Mouse (Mus musculus): ENCODE measurements around the gene Mettl21e.
"Not testable (repeated sequence)": the region's sequence is repeated elsewhere in the genome, so short reads cannot be mapped to it uniquely, and the experiment has no call there.

The Mettl21e gene

GRCm38 (mm10) chr1:44218876-44219275 is at the start of gene Mettl21e:
Gene Mettl21e, minus strand, starts transcription at chr1:44218961.
- DNase-seq: peak; percentile 77

GRCm38 (mm10) chr1:44240440-44240839 is 21.7 kb upstream of the Mettl21e start:
- DNase-seq: not testable (repeated sequence)

- no peak for DNase-seq
Observed at GRCm38 (mm10) chr1:44239969-44240368, 21.2 kb upstream of the Mettl21e start.

- no peak for DNase-seq
Observed at GRCm38 (mm10) chr1:44237305-44237704, 18.5 kb upstream of the Mettl21e start.

- no peak for DNase-seq
Observed at GRCm38 (mm10) chr1:44235311-44235710, 16.6 kb upstream of the Mettl21e start.

GRCm38 (mm10) chr1:44234531-44234930 is 15.8 kb upstream of the Mettl21e start:
- DNase-seq: not testable (repeated sequence)

GRCm38 (mm10) chr1:44229044-44229443 is 10.3 kb upstream of the Mettl21e start:
- DNase-seq: peak; percentile 56

- no peak for DNase-seq
Observed at GRCm38 (mm10) chr1:44217118-44217517, 1.6 kb downstream of the Mettl21e start.

GRCm38 (mm10) chr1:44216352-44217116 is 2.2 kb downstream of the Mettl21e start:
- DNase-seq: peak; percentile 79

GRCm38 (mm10) chr1:44214443-44214842 is 4.3 kb downstream of the Mettl21e start:
- DNase-seq: no peak

GRCm38 (mm10) chr1:44202876-44203275 is 15.9 kb downstream of the Mettl21e start:
- no peak for DNase-seq

- DNase-seq: peak; percentile 82
Observed at GRCm38 (mm10) chr1:44198273-44199171, 20.2 kb downstream of the Mettl21e start.

GRCm38 (mm10) chr1:44186396-44186795 is 32.4 kb downstream of the Mettl21e start:
- DNase-seq: peak; percentile 3

GRCm38 (mm10) chr1:44178086-44178485 is 40.7 kb downstream of the Mettl21e start:
- DNase-seq: no peak

GRCm38 (mm10) chr1:44173903-44174302 is 44.9 kb downstream of the Mettl21e start:
- DNase-seq: no peak

GRCm38 (mm10) chr1:44172656-44173055 is 46.1 kb downstream of the Mettl21e start:
- DNase-seq: no peak

- DNase-seq: no peak
Observed at GRCm38 (mm10) chr1:44167859-44168383, 50.8 kb downstream of the Mettl21e start.

- DNase-seq: no peak
Observed at GRCm38 (mm10) chr1:44162389-44162788, 56.4 kb downstream of the Mettl21e start.

- DNase-seq: no peak
Observed at GRCm38 (mm10) chr1:44161818-44162217, 56.9 kb downstream of the Mettl21e start.

GRCm38 (mm10) chr1:44158317-44158716 is 60.4 kb downstream of the Mettl21e start:
- no peak for DNase-seq

- peak; percentile 47 for DNase-seq
Observed at GRCm38 (mm10) chr1:44155287-44155686, 63.5 kb downstream of the Mettl21e start.

Data from lung, postnatal 36 days (tissue).